Mouse (Mus musculus): ENCODE results near the gene Gbp3. TPM values are rescaled to one million over a fixed set of nuclear protein-coding genes. Genes with fewer than 3 reads are reported as not detected.
"Not testable (repeated sequence)": the region's sequence is repeated elsewhere in the genome, so short reads cannot be mapped to it uniquely, and the experiment has no call there.

Gbp3 gene
- 1.3 and 3.8 TPM in 2 replicates for polyA plus RNA-seq (2015; fragmentation: Nextera tagmentation; extraction: Ambion mirVana)

DNA sequence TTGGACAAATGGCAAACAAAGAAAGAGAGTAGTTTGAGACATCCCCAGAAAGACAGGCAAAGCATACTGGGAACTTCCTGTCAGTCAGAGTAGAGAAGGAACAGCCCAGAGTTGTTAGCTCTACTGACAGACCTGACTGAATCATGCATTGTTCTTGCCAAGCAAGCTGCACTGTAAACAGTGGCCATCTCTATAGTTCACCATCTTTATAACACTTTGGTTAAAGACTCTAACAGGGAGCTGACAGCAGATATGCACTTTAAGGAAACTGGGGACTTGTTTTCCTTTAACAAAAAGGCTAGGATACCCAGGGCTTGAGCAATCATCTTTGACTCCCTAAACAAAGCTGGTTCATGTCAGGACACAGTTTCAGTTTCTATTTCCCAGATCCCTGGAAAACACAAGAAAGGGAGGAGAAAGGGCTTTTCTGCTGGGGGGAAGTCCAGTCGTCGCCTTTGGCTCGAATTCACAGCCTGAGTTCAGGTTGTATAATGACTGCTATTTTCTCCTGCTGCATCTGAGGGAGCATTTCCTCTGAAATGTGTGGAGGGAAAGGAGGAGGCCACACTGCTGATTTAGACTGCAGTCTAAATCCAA lies at the start of gene Gbp3:
TSS of gene Gbp3 (plus strand) at position 395 of the 597 bp plus-strand sequence.
- Histone ChIP-seq H3K9ac (replicated peaks) (no peak within 1 kb of the TSS), H3K4me1 (no peaks in the 10 kb centered on the region), H3K27me3 (replicated peaks) (no peaks in the 10 kb centered on the region), H3K9me3 (replicated peaks) (no peaks in the 10 kb centered on the region), H3K4me3 (replicated peaks) (peak within 1 kb of the TSS; percentile 26), H3K36me3 (no peaks in the 10 kb centered on the region), H3K27ac (replicated peaks) (no peak within 1 kb of the TSS), H3K4me2 (peak within 1 kb of the TSS; percentile 43)
- 31% methylated on average over 3 of the region's 3 CpGs for WGBS
- ATAC-seq (ENCODE audit: low FRiP score), result no peak

DNA sequence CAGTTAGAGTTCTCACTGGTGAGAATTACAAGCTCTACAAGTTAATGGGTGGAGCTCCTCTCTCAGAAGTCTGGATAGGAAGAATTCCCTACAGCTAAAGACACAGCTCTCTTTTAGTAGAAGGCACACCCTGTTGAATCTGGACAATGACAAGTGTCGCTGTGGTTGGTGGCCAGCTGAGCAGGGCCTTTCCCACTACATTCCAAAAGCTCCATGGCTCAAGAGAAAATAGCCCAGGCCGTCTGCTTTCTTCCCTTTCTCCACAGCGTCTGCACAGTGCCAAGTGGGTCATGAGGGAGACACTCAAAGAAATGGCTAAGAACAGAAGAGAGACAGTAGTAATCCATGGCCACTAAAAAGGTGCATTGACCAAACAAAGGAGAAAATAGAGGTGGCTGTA lies 31.7 kb upstream of the Gbp3 start:
- ATAC-seq (ENCODE audit: low FRiP score), result no peak

DNA sequence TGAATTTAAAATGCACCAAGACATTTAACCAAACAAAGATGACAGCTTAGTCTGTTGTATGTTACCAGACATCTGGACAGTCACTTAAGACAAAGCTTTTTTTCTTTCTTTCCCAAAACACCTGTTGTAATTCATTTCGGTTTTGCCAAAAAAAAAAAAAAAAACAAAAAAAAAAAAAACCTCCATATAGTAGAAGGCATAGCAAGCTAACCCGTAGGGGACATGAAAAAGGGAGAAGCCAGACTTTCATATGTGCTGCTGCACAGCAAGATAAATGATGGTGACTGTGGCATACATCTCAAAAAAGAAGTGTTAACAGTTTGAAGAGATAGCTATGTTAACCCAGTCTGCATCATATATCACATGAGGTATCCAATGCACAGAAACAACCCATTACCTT lies 30.2 kb upstream of the Gbp3 start:
- Histone ChIP-seq H3K4me1 (0 out of 2 replicates have a peak, but pooled peaks cover 4% of the 10 kb centered on the region), H3K9me3 (replicated peaks) (no peaks in the 10 kb centered on the region), H3K4me3 (replicated peaks) (peak overlapping the region; percentile 56), H3K9ac (replicated peaks) (peak overlapping the region; percentile 50; the same call in 1 of the 2 replicates), H3K4me2 (peak overlapping the region; percentile 96), H3K27ac (replicated peaks) (no peak overlapping the region), H3K27me3 (replicated peaks) (no peaks in the 10 kb centered on the region), H3K36me3 (no peaks in the 10 kb centered on the region)
- ATAC-seq (ENCODE audit: low FRiP score), result no peak
- 66% methylated on average over 2 of the region's 2 CpGs for WGBS

More for the DNA sequence above, 31.7 kb upstream of the Gbp3 start:
- Histone ChIP-seq H3K36me3 (no peaks in the 10 kb centered on the region), H3K4me2 (no peak overlapping the region), H3K27ac (replicated peaks) (no peak overlapping the region), H3K27me3 (replicated peaks) (no peaks in the 10 kb centered on the region), H3K9me3 (replicated peaks) (no peaks in the 10 kb centered on the region), H3K9ac (replicated peaks) (no peak overlapping the region), H3K4me1 (0 out of 2 replicates have a peak, but pooled peaks cover 4% of the 10 kb centered on the region), H3K4me3 (replicated peaks) (no peak overlapping the region)
- 60% methylated on average over 3 of the region's 3 CpGs for WGBS

DNA sequence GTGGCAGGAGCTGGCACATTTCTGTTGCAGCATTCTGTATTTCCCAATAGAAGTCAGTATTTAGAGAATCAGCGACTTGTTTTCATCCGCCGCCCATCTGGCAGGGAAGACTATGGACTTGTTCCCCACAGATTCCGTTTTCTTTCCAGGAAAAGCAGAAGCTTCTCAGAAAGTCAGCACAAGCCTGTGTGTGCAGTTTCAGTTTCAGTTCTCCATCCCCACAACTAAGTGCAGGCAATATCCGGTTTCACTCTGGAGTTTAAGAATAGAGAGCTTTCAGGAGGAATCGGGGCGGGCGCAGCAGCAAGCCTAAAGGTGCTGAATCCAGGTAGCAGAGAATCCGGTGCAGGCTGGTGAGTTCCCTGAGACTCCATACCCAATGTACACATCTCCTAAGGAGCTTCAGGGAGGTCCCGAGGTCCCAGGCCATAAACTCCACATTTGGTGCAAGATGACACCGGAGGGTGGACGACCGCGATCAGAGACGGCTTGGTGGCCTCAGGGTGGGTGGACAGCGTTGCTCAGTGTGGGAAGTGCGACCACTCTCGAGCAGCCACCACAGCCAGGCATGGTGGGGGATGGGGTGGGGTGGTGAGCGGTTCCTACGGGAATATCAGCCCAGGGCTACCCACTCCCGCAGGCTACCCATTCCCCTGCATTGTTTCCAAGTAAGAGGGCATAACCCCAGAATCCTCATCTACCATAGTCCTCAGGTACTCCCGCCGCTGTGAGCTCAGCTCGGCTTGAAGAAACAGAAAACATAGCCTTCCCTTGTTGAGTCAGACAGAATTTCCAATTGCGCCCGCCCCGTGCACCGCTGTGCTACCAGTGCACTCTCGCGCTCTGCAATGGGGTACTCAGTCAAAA lies 29.5 kb upstream of the Gbp3 start, which contains the start of gene Gbp7:
TSS of gene Gbp7 (plus strand) at position 256 of the 867 bp plus-strand sequence.
- H3K27ac ChIP-seq (replicated peaks), result no peak within 1 kb of the TSS
- WGBS, result under 1% methylated on average over 30 of the region's 30 CpGs
- no peaks in the 10 kb centered on the region for H3K9me3 ChIP-seq (replicated peaks)
- peak within 1 kb of the TSS; percentile 56 for H3K4me3 ChIP-seq (replicated peaks)
- H3K4me1 ChIP-seq, result 0 out of 2 replicates have a peak, but pooled peaks cover 4% of the 10 kb centered on the region
- H3K9ac ChIP-seq (replicated peaks), result peak within 1 kb of the TSS; percentile 50
- H3K36me3 ChIP-seq, result no peaks in the 10 kb centered on the region
- peak; percentile 74 for ATAC-seq (ENCODE audit: low FRiP score)
- peak within 1 kb of the TSS; percentile 96 for H3K4me2 ChIP-seq
- no peaks in the 10 kb centered on the region for H3K27me3 ChIP-seq (replicated peaks)

DNA sequence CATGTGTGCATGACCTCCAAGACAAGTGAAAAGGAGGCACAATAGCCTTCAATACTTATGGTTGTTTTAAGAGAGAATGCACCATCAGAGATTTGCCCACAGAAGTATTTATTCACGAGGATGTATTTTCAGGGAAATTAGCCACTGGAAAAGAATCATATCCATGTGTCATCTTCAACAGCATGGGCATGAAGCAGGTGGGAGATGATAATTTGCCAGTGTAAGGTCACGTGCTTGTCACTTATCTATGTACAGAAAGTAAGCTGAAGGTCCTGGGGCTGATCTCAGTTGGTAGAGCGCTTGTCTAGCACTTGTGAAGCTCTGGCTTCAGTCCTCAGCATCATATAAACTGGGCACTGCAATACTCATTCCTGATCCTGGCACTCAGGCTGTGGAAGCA lies 28.2 kb upstream of the Gbp3 start:
- no peak for ATAC-seq (ENCODE audit: low FRiP score)
- no peak overlapping the region for H3K4me3 ChIP-seq (replicated peaks)
- H3K4me2 ChIP-seq, result no peak overlapping the region
- 93% methylated on average over 3 of the region's 3 CpGs for WGBS
- H3K9ac ChIP-seq (replicated peaks), result no peak overlapping the region
- H3K27ac ChIP-seq (replicated peaks), result no peak overlapping the region
- no peaks in the 10 kb centered on the region for H3K9me3 ChIP-seq (replicated peaks)
- H3K36me3 ChIP-seq, result no peaks in the 10 kb centered on the region
- H3K27me3 ChIP-seq (replicated peaks), result no peaks in the 10 kb centered on the region
- H3K4me1 ChIP-seq, result 0 out of 2 replicates have a peak, but pooled peaks cover 4% of the 10 kb centered on the region

DNA sequence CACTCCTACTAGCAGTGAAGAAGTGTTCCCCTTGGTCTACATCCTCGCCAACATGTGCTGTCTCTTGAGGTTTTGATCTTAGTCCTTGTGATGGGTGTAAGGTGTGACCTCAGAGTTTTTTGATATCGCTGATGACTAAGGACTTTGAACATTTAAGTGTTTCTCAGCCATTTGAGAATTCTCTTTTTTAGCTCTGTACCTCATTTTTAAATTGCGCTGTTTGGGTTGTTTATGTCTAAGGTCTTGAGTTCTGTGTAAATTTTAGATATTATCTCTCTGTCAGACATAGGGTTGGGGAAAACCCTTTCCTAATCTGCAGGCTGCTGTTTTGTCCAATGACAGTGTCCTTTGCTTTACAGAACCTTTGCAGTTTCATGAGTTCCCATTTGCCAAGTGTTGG lies 26.6 kb upstream of the Gbp3 start:
- H3K9me3 ChIP-seq (replicated peaks), result no peaks in the 10 kb centered on the region
- WGBS, result 92% methylated on average over 3 of the region's 3 CpGs
- no peak for ATAC-seq (ENCODE audit: low FRiP score)
- H3K4me2 ChIP-seq, result no peak overlapping the region
- H3K4me3 ChIP-seq (replicated peaks), result no peak overlapping the region
- no peak overlapping the region for H3K27ac ChIP-seq (replicated peaks)
- H3K4me1 ChIP-seq, result 0 out of 2 replicates have a peak, but pooled peaks cover 4% of the 10 kb centered on the region
- H3K27me3 ChIP-seq (replicated peaks), result no peaks in the 10 kb centered on the region
- no peaks in the 10 kb centered on the region for H3K36me3 ChIP-seq
- H3K9ac ChIP-seq (replicated peaks), result no peak overlapping the region

DNA sequence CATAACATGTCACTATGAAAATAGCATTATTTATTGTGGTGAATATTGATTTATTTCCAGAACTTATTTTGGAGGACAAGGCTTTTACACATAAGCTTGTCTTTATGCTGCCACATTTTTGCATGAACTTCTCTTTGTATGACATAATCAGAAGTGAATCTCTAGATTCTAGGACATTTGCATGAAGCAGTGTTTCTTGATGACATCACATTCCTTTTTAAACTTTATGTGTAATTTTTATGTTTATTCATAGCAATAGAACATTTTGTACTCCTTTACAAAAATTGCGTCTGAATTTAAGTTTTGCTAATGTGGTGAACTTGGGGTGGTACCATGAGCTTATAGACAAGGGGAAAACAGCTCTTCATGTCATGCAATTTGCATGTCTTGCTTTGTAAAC lies 24.2 kb upstream of the Gbp3 start:
- 68% methylated on average over 1 of the region's 1 CpGs for WGBS
- H3K4me1 ChIP-seq, result no peaks in the 10 kb centered on the region
- no peak overlapping the region for H3K9ac ChIP-seq (replicated peaks)
- no peak overlapping the region for H3K27ac ChIP-seq (replicated peaks)
- no peak overlapping the region for H3K4me2 ChIP-seq
- no peaks in the 10 kb centered on the region for H3K36me3 ChIP-seq
- ATAC-seq (ENCODE audit: low FRiP score), result no peak
- H3K9me3 ChIP-seq (replicated peaks), result no peaks in the 10 kb centered on the region
- H3K4me3 ChIP-seq (replicated peaks), result no peak overlapping the region
- no peaks in the 10 kb centered on the region for H3K27me3 ChIP-seq (replicated peaks)

DNA sequence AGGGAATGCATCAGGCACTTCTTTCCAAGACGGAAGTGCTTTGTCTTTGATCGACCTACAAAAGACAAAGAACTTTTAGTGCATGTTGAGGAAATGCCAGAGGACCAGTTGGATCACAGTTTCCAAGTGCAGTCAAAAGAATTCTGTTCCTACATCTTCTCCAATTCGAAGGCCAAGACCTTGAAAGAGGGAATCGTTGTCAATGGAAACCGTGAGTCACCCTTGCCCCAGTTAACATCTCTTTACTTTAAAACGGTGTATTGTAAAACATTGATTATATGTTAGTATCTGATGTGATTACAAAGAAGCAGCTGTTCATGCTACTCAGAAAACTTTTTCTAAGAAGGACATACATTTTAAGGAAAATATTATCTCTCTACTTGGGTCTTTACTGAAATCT lies 18.4 kb upstream of the Gbp3 start:
- Histone ChIP-seq H3K4me1 (no peaks in the 10 kb centered on the region), H3K9me3 (replicated peaks) (no peaks in the 10 kb centered on the region), H3K36me3 (no peaks in the 10 kb centered on the region), H3K27me3 (replicated peaks) (no peaks in the 10 kb centered on the region), H3K4me2 (no peak overlapping the region), H3K4me3 (replicated peaks) (no peak overlapping the region), H3K9ac (replicated peaks) (no peak overlapping the region), H3K27ac (replicated peaks) (no peak overlapping the region)
- ATAC-seq (ENCODE audit: low FRiP score), result no peak
- WGBS, result 80% methylated on average over 6 of the region's 6 CpGs

DNA sequence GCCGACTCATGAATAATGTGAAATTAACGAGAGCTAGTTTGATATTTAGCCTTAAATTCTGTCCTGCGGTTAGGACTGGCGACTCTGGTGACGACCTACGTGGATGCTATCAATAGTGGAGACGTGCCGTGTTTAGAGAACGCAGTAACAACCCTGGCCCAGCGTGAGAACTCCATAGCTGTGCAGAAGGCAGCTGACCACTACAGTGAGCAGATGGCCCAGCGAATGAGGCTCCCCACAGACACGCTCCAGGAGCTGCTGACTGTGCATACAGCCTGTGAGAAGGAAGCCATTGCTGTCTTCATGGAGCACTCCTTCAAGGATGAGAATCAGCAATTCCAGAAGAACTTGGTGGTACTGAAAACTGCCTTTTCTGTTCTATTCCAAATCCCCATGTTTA lies 17.1 kb upstream of the Gbp3 start:
- H3K9me3 ChIP-seq (replicated peaks); H3K4me2 ChIP-seq; H3K36me3 ChIP-seq; H3K4me1 ChIP-seq; H3K4me3 ChIP-seq (replicated peaks); H3K27ac ChIP-seq (replicated peaks); H3K27me3 ChIP-seq (replicated peaks); ATAC-seq (ENCODE audit: low FRiP score); H3K9ac ChIP-seq (replicated peaks): not testable (repeated sequence)
- 71% methylated on average over 12 of the region's 12 CpGs for WGBS

DNA sequence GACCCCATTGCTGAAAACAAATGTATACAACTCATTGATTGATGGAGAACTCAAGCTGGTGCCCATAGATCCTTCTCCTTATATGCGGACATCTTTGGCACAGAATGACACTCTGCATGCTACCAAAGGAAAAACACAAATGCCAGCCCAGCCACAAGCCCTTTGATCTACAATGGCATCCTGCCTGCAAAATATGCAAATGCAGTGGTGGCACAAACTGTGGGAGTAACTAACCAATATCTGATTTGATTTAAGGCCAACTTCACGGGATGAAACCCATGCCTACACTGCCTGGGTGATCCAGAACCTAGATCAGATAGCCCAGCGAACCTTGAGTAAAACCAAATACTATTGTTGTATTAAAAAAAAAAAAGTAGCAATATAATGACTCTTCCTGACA lies 13.1 kb upstream of the Gbp3 start:
- Histone ChIP-seq H3K9ac (replicated peaks) (no peak overlapping the region), H3K27me3 (replicated peaks) (no peaks in the 10 kb centered on the region), H3K4me3 (replicated peaks) (no peak overlapping the region), H3K36me3 (no peaks in the 10 kb centered on the region), H3K4me1 (no peaks in the 10 kb centered on the region), H3K27ac (replicated peaks) (no peak overlapping the region), H3K4me2 (no peak overlapping the region), H3K9me3 (replicated peaks) (no peaks in the 10 kb centered on the region)
- WGBS, result 72% methylated on average over 3 of the region's 3 CpGs
- ATAC-seq (ENCODE audit: low FRiP score), result no peak

DNA sequence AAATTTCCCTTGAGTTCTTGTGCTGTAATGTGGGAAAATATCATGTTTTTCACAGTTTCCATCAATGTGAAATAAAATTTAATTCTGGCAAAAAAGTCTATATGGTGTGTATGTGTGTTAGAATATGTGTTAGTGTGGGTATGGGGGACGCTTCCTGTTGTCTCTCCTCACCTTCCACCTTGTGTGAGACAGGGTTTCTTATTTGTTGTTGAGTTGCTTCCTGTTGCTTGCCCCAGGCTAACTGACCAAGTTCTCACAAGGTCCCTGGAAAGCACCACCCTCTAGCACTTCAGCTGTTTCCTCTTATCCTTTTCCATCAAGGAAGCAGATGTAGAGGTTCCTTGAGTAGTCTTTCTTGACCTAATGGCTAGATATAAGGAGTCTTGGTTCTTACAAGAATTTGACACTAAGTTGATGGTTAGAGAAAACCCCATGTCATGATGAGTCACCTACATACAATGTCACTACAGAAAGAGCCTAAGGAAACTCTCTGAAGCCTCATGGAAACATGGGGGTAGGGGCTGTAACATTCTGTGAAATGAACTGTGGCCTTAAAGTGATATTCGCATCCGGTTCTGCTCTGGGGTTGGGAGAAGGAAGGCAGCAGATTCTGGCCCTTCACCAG lies 9.7 kb upstream of the Gbp3 start:
- Histone ChIP-seq H3K36me3 (no peaks in the 10 kb centered on the region), H3K27me3 (replicated peaks) (no peaks in the 10 kb centered on the region), H3K4me2 (no peak overlapping the region), H3K27ac (replicated peaks) (no peak overlapping the region), H3K9ac (replicated peaks) (no peak overlapping the region), H3K9me3 (replicated peaks) (no peaks in the 10 kb centered on the region), H3K4me3 (replicated peaks) (no peak overlapping the region), H3K4me1 (no peaks in the 10 kb centered on the region)
- no peak for ATAC-seq (ENCODE audit: low FRiP score)
- WGBS, result 92% methylated on average over 3 of the region's 3 CpGs

Measured in neural tube, embryonic 15.5 days (tissue).